Mouse (Mus musculus) layer of hippocampus, adult 2 months (tissue): ENCODE data around the gene Ptcra. TPM values are rescaled to one million over a fixed set of nuclear protein-coding genes. Genes with fewer than 3 reads are reported as not detected.

ENCODE experiments used
- DNase-seq, 2 experiments: peaks; one replicate each; pipeline ENCODE4 v3.0.0; 2022; ENCODE audit warnings: low spot score in 2 of 2
- H3K27ac ChIP-seq: fragments of 200-600 bp; 2 replicates; pipeline ENCODE4 v1.8.1; 2022
- H3K4me3 ChIP-seq: fragments of 200-600 bp; 2 replicates; pipeline ENCODE4 v1.8.1; 2022; ENCODE audit warnings: mild to moderate bottlenecking
- CTCF ChIP-seq: fragments of 200-600 bp; conservative IDR thresholded peaks from 2 replicates; pipeline ENCODE4 v1.8.1; 2022; ENCODE audit warnings: antibody characterized with exemption, mild to moderate bottlenecking, moderate library complexity
- total RNA-seq, 2 experiments: library from RNA; stranded (reverse); gene quantifications; 2 replicates each; pipeline ENCODE4 v1.2.3; 2021

The Ptcra gene
- total RNA-seq, 2 experiments from 2014 or later = not detected

- no peak for TF ChIP-seq CTCF
- no peak overlapping the region for H3K4me3 ChIP-seq
- no peak for DNase-seq
- no peak overlapping the region for H3K27ac ChIP-seq
Observed at GRCm38 (mm10) chr17:46706375-46707089, 57.0 kb downstream of the Ptcra start.

Other genes starting within 250 kb of the Ptcra start
- gene Cul9, start 217.3 kb downstream of the Ptcra start, total RNA-seq = 10 to 100 TPM; 66.1 to 68.4 TPM
- gene Srf, start 207.5 kb downstream of the Ptcra start, total RNA-seq = 10 to 100 TPM; 75.7 to 90.9 TPM
- gene Ptk7, start 134.2 kb downstream of the Ptcra start, total RNA-seq = 1 to 10 TPM; 8.5 to 8.8 TPM
- 10 to 100 TPM; 19.0 to 20.1 TPM for gene Klc4, start 117.7 kb downstream of the Ptcra start, total RNA-seq
- gene Mrpl2, start 117.5 kb downstream of the Ptcra start, total RNA-seq = 10 to 100 TPM; 52.2 to 53.5 TPM
- 10 to 100 TPM; 19.1 to 20.4 TPM for gene Cul7, start 113.4 kb downstream of the Ptcra start, total RNA-seq
- gene Rrp36, start 89.4 kb downstream of the Ptcra start, total RNA-seq = 10 to 100 TPM; 15.8 to 16.8 TPM
- 100 to 1,000 TPM in 1 of 2 experiments, 10 to 100 TPM in 1; 99.8 to 104 TPM for gene Mea1, start 84.9 kb downstream of the Ptcra start, total RNA-seq
- 100 to 1,000 TPM; 163 to 173 TPM for gene Klhdc3, start 82.8 kb downstream of the Ptcra start, total RNA-seq
- gene Ppp2r5d, start 58.6 kb downstream of the Ptcra start, total RNA-seq = 10 to 100 TPM; 88.0 to 91.4 TPM
- gene Pex6, start 52.2 kb downstream of the Ptcra start, total RNA-seq = 10 to 100 TPM; 53.6 to 58.4 TPM
- 1 to 10 TPM in 1 of 2 experiments, under 1 TPM in 1; 0.90 to 1.2 TPM for gene Gnmt, start 34.5 kb downstream of the Ptcra start, total RNA-seq
- gene Cnpy3, start 11.5 kb downstream of the Ptcra start, total RNA-seq = 10 to 100 TPM; 67.9 to 72.4 TPM
- 10 to 100 TPM in 1 of 2 experiments, 1 to 10 TPM in 1; 8.7 to 10.7 TPM for gene 2310039H08Rik, start 8.9 kb upstream of the Ptcra start, total RNA-seq
- gene Rpl7l1, start 19.0 kb upstream of the Ptcra start, total RNA-seq = 10 to 100 TPM; 42.8 to 51.2 TPM
- gene Bicral, start 94.8 kb upstream of the Ptcra start, total RNA-seq = 10 to 100 TPM; 56.1 to 61.3 TPM
- 10 to 100 TPM; 27.3 to 36.3 TPM for gene Tbcc, start 127.0 kb upstream of the Ptcra start, total RNA-seq
- not detected for gene Prph2, start 146.7 kb upstream of the Ptcra start, total RNA-seq
- gene Ubr2, start 246.8 kb upstream of the Ptcra start, total RNA-seq = 10 to 100 TPM; 61.0 to 63.7 TPM